Mouse (Mus musculus) lung, embryonic 16.5 days (tissue): Measurements from ENCODE around the gene Syngr2. TPM values are rescaled to one million over a fixed set of nuclear protein-coding genes. Genes with fewer than 3 reads are reported as not detected.

Source experiments
- ATAC-seq: fragments of 200-750 bp; cut with Nextera tagmentation; 2 replicates; pipeline ENCODE4 v1.8.0; 2017; ENCODE audit warnings: low read depth, mild to moderate bottlenecking, moderate library complexity
- H3K27ac ChIP-seq: fragments of 300-500 bp; sonication (generic); 2 replicates; pipeline ENCODE4 v1.5.1; 2014; ENCODE audit warnings: mild to moderate bottlenecking, control low read depth, low read length
- H3K27me3 ChIP-seq: fragments of 300-500 bp; sonication (generic); 2 replicates; pipeline ENCODE4 v1.6.1; 2014; ENCODE audit warnings: low read depth, low read length, mixed read lengths; ENCODE audit not compliant: control insufficient read depth, insufficient read depth
- H3K36me3 ChIP-seq: fragments of 300-500 bp; sonication (generic); 2 replicates; pipeline ENCODE4 v1.6.1; 2014; ENCODE audit warnings: low read length; ENCODE audit not compliant: control insufficient read depth, insufficient read depth
- H3K4me1 ChIP-seq: fragments of 300-500 bp; sonication (generic); replicated peaks from 2 replicates; pipeline ENCODE4 v1.6.1; 2014; ENCODE audit warnings: low read length, mixed read lengths; ENCODE audit not compliant: control insufficient read depth, insufficient read depth
- H3K4me2 ChIP-seq: fragments of 300-500 bp; sonication (generic); 2 replicates; pipeline ENCODE4 v1.6.1; 2014; ENCODE audit warnings: low read depth, low read length, control low read depth
- H3K4me3 ChIP-seq: fragments of 300-500 bp; sonication (generic); 2 replicates; pipeline ENCODE4 v1.5.1; 2014; ENCODE audit warnings: mild to moderate bottlenecking, low read length, control low read depth
- H3K9ac ChIP-seq: fragments of 300-500 bp; sonication (generic); 2 replicates; pipeline ENCODE4 v1.6.1; 2014; ENCODE audit warnings: low read length, control low read depth
- H3K9me3 ChIP-seq: fragments of 300-500 bp; sonication (generic); 2 replicates; pipeline ENCODE4 v1.6.1; 2016; ENCODE audit warnings: low read length; ENCODE audit not compliant: control insufficient read depth
- WGBS: fragments of 180-500 bp; shearing (Covaris S2); extraction: QIAGEN DNeasy Blood & Tissue Kit; methylation state at CpG from one replicate; pipeline ENCODE4 v1.1.7; 2014; 5-methylcytosine and 5-hydroxymethylcytosine counted together
- polyA plus RNA-seq: library from polyadenylated mRNA; unstranded; fragments of >200 nt; fragmentation: Nextera tagmentation; extraction: Ambion mirVana; gene quantifications from 2 replicates; pipeline ENCODE4 v1.2.1, GENCODE M21; 2015

Syngr2 gene
- polyA plus RNA-seq, 1 experiment from 2014 or later, result 79.5 TPM

DNA sequence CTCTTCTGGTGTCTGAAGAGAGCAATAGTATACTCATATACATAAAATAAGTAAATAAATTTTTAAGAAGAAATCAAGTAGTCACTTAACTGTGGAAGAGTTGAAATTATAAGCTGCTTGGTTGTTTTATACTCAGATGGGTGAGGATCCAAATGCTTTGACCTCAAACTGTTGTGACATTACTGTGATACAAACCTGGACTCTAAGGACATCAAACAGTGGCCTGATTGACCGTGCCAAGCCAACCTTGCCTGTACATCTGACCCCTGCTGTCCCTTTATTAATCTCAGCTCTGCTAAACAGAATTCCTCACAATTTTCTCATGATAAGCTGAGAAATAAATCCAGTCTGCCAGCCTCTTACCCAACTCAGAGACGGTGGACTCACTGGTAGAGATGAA lies 36.2 kb downstream of the Syngr2 start:
- ATAC-seq, result no peak
- H3K36me3 ChIP-seq, result no peaks in the 10 kb centered on the region
- 77% methylated on average over 2 of the region's 2 CpGs for WGBS
- H3K4me1 ChIP-seq, result peaks cover 19% of the 10 kb centered on the region
- H3K9me3 ChIP-seq, result no peaks in the 10 kb centered on the region
- H3K27ac ChIP-seq, result no peak overlapping the region
- H3K4me3 ChIP-seq, result no peak overlapping the region
- H3K9ac ChIP-seq, result no peak overlapping the region
- no peak overlapping the region for H3K4me2 ChIP-seq
- H3K27me3 ChIP-seq, result no peaks in the 10 kb centered on the region

DNA sequence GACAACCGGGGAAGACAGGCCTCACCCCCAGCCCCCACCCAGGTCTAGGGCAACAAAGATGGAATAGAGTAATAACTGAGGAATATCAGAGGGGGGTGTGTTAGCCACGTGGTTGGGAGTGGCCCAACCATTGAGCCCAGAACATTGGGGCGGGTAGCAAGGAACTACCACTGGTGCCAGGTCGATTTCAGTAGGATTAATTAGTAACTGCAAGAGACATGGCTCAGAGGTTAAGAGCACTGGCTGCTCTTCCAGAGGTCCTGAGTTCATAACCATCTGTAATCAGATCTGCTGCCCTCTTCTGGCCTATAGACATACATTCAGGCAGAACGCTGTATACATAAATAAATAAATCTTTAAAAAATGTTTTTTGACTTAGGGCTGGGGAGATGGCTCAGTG lies 37.2 kb downstream of the Syngr2 start:
- H3K4me1 ChIP-seq, result peaks cover 23% of the 10 kb centered on the region
- no peak for ATAC-seq
- H3K27ac ChIP-seq, result no peak overlapping the region
- no peaks in the 10 kb centered on the region for H3K27me3 ChIP-seq
- WGBS, result 42% methylated on average over 5 of the region's 5 CpGs
- no peak overlapping the region for H3K4me3 ChIP-seq
- H3K9ac ChIP-seq, result no peak overlapping the region
- no peaks in the 10 kb centered on the region; the same call in 1 of the 2 replicates for H3K36me3 ChIP-seq
- no peak overlapping the region for H3K4me2 ChIP-seq
- H3K9me3 ChIP-seq, result no peaks in the 10 kb centered on the region

DNA sequence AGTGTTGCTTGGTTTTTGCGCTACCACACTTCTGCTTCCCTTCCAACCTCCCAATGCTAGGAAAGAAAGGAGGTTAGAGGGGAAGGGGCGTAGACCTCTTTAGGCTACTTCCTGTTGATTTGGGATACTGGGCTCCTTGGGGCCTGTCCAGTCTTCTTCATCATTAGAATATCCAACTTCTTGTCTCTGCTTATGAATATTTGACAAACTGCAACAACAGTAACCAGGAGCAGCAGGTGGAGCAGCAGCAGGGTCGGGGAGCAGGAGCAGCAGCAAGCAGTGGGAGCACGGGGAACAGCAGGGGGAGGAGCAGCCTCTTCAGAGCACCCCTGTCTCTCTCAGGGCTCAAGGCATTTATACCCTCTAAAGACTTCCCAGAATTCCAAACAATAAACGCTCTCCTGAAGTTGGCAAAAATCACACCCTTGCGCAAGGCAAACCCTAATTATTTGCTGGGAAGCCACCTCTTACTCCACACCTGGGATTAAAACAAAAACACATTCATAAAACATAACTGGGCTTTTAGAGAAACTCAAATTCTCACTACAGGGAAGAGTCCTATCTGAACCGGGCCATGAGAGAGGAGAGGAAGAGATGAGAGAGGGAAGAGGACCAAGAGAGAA lies 38.2 kb downstream of the Syngr2 start:
- ATAC-seq, result no peak
- peak overlapping the region; percentile 99 for H3K27ac ChIP-seq
- H3K4me2 ChIP-seq, result peak overlapping the region; percentile 60
- peak overlapping the region; percentile 89 for H3K9ac ChIP-seq
- peak overlapping the region; percentile 75 for H3K4me3 ChIP-seq
- H3K4me1 ChIP-seq, result peaks cover 23% of the 10 kb centered on the region
- no peaks in the 10 kb centered on the region for H3K9me3 ChIP-seq
- 62% methylated on average over 7 of the region's 7 CpGs for WGBS
- no peaks in the 10 kb centered on the region for H3K27me3 ChIP-seq
- peaks cover 1% of the 10 kb centered on the region; the same call in 1 of the 2 replicates for H3K36me3 ChIP-seq

DNA sequence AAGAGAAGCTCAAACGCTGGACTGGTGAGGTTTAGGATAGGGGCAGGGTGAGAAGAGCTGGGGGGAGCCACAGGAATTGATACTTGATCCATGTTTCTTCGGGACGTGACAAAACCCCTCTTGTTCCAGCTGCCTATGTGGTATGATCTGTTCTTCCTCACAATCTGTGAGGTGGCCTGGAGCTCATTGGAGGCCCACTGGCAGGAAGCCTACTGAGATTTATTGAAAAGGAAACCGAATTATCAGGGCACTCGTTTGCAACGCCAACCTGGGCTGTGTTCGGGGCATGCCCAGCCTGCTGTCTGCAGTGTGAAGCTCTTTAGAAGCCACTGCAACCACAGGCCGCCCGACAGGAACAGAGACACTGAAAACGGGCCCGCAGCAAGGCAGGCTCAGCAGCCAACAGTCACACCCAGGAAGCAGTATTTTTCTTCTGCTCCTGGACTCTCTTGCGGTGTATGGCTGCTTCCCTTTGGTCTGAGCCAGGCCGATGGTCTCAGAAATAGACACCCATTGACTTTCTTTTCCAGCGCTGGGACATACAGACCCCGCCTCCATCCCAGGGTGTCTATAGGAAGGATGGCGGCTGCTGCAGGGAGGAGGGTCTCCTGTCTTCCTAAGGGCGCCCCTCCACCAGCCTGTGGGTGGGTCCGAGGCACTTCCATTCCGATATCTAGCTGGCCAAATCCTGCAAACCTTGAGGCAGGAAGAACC lies 39.0 kb downstream of the Syngr2 start:
- peaks cover 23% of the 10 kb centered on the region for H3K4me1 ChIP-seq
- H3K4me3 ChIP-seq, result peak overlapping the region; percentile 75
- H3K36me3 ChIP-seq, result peaks cover 8% of the 10 kb centered on the region
- peak; percentile 86 for ATAC-seq
- H3K27me3 ChIP-seq, result no peaks in the 10 kb centered on the region
- H3K9me3 ChIP-seq, result no peaks in the 10 kb centered on the region
- peak overlapping the region; percentile 60 for H3K4me2 ChIP-seq
- H3K9ac ChIP-seq, result peak overlapping the region; percentile 89
- peak overlapping the region; percentile 99 for H3K27ac ChIP-seq
- 4% methylated on average over 19 of the region's 19 CpGs for WGBS

DNA sequence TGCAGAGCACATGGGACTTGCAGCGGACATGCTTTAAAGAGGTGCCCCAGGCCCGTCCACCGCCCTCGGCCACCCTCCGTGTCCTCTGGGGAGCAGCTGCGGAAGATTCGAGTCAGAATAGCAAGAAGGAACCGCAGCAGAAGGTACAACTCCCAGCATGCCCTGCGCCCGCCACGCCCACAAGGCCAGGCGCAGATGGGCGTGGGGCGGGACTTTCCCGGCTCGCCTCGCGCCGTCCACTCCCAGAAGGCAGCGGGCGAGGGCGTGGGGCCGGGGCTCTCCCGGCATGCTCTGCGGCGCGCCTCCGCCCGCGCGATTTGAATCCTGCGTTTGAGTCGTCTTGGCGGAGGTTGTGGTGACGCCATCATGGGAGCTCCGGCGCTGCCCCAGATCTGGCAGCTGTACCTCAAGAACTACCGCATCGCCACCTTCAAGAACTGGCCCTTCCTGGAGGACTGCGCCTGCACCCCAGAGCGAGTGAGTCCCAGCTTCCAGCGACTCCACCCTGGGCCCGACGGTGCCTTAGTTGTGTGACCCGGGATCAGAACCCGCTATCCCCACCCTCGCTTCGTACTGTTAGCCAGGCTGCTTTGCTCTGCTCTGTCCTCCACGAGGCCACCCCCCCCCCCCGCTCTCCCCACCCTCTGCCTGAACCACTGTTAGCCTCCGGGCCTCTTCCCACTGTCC lies 39.7 kb downstream of the Syngr2 start, which contains the start of gene Birc5:
TSS of gene Birc5 (plus strand) at position 267 of the 687 bp plus-strand sequence.
- H3K4me1 ChIP-seq, result peaks cover 23% of the 10 kb centered on the region
- peak within 1 kb of the TSS; percentile 99 for H3K27ac ChIP-seq
- H3K4me3 ChIP-seq, result peak within 1 kb of the TSS; percentile 75
- under 1% methylated on average over 51 of the region's 51 CpGs for WGBS
- peaks cover 13% of the 10 kb centered on the region for H3K36me3 ChIP-seq
- H3K4me2 ChIP-seq, result peak within 1 kb of the TSS; percentile 61
- H3K27me3 ChIP-seq, result no peaks in the 10 kb centered on the region
- ATAC-seq, result peak; percentile 97
- no peaks in the 10 kb centered on the region for H3K9me3 ChIP-seq
- peak within 1 kb of the TSS; percentile 89 for H3K9ac ChIP-seq

DNA sequence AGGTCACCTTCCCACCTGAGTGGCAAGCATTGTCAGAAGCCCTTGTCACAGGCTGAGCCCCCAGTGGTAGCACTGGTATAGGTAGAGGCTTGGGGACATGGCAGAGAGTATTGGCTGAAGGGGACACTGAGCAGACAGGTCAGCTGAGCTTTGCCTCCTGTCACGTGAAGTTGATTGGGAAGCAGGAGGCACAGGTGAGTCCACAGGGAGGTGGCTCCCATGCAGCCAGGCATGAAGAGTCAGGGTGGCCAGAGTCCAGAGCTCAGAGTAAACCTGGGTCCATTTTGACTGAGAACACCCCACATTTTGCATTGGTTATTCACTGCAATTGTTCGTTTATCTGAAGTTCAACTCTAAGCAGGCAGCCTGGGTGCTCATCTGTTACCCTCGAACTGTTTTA lies 43.4 kb downstream of the Syngr2 start:
- H3K27me3 ChIP-seq, result no peaks in the 10 kb centered on the region
- H3K9me3 ChIP-seq, result no peaks in the 10 kb centered on the region
- H3K4me1 ChIP-seq, result peaks cover 21% of the 10 kb centered on the region
- WGBS, result 77% methylated on average over 3 of the region's 3 CpGs
- no peak overlapping the region for H3K4me3 ChIP-seq
- no peak overlapping the region for H3K4me2 ChIP-seq
- H3K27ac ChIP-seq, result no peak overlapping the region
- no peak overlapping the region for H3K9ac ChIP-seq
- ATAC-seq, result no peak
- peaks cover 36% of the 10 kb centered on the region for H3K36me3 ChIP-seq

DNA sequence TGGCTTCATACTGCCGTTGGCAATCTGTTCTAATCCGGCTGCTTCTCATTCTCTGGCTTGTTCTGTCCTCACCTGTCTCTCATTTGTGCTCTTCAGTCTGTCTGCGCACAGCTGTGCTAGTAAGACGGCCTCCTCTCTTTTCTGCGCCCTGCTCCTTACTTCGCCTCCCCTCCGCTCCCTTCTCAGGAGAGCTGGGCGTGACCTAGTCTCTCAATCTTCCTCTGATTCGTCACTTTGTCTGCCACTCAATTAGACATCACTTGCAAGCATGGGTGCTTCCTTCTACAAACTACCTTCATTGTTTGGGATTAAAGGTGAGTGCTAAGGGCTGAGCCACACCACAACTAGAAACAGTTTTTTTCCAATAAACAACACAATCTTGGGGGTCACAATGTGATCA lies 44.8 kb downstream of the Syngr2 start:
- H3K27ac ChIP-seq, result no peak overlapping the region

DNA sequence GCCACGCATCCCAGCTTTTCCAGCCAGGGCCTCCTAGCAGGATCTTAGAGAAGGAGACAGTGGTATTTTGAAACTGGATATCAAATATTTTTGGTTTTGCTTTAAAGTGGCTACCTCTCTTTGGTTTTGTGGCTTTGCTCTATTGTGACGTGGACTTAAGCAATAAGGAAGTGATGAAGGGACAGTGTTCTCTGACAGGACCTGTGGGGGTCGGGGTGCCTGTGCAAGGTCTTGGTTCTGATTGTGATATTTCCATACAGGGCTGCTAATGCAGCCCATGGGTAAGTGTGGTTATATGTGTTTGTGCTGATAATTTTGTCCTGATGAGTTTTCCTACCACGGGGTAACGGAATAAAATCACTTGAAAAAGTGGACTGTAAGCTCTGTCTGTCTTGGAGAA lies 45.9 kb downstream of the Syngr2 start:
- Histone ChIP-seq H3K4me3 (no peak overlapping the region), H3K9me3 (no peaks in the 10 kb centered on the region), H3K27ac (no peak overlapping the region), H3K4me1 (peaks cover 7% of the 10 kb centered on the region), H3K36me3 (peaks cover 36% of the 10 kb centered on the region), H3K9ac (no peak overlapping the region), H3K27me3 (peaks cover 17% of the 10 kb centered on the region), H3K4me2 (no peak overlapping the region)
- ATAC-seq, result no peak
- WGBS, result 96% methylated on average over 5 of the region's 5 CpGs

More for the DNA sequence above, 44.8 kb downstream of the Syngr2 start:
- Histone ChIP-seq H3K27me3 (peaks cover 7% of the 10 kb centered on the region), H3K9me3 (no peaks in the 10 kb centered on the region), H3K36me3 (peaks cover 36% of the 10 kb centered on the region), H3K9ac (no peak overlapping the region), H3K4me2 (no peak overlapping the region), H3K4me3 (no peak overlapping the region), H3K4me1 (peaks cover 16% of the 10 kb centered on the region)
- 91% methylated on average over 9 of the region's 9 CpGs for WGBS
- ATAC-seq, result no peak

DNA sequence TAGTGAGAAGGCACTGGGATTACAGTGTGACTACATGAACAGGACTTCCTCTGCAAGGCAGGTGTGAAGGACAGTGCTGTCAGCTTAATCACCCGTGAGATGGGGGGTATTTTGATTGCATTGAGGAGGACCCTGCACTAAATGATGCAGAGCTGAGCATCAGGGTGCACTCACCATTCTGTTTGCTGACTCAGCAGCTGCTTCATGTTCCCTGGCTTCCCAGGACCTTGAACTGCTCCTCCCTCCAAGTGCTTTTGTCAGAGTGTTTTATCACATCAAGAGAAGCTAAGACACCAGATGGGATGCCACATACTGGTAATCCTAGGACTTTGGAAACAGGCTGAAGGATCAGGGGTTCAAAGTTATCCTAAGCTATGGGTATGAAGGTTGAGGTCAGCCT lies 46.5 kb downstream of the Syngr2 start:
- H3K27ac ChIP-seq, result no peak overlapping the region
- no peak overlapping the region for H3K9ac ChIP-seq
- no peak for ATAC-seq
- WGBS, result 65% methylated on average over 1 of the region's 1 CpGs
- H3K9me3 ChIP-seq, result no peaks in the 10 kb centered on the region
- peaks cover 23% of the 10 kb centered on the region for H3K27me3 ChIP-seq
- peaks cover 2% of the 10 kb centered on the region for H3K4me1 ChIP-seq
- H3K4me3 ChIP-seq, result no peak overlapping the region
- H3K4me2 ChIP-seq, result no peak overlapping the region
- H3K36me3 ChIP-seq, result peaks cover 36% of the 10 kb centered on the region
